Mouse (Mus musculus) midbrain, embryonic 10.5 days (tissue): ENCODE measurements around the gene Afdn. TPM values are rescaled to one million over a fixed set of nuclear protein-coding genes. Genes with fewer than 3 reads are reported as not detected.
"Not testable (repeated sequence)": the region's sequence is repeated elsewhere in the genome, so short reads cannot be mapped to it uniquely, and the experiment has no call there.

Experiments
- DNase-seq: peaks from one replicate; pipeline ENCODE4 v3.0.0-alpha.2; 2017; ENCODE audit warnings: low spot score
- H3K27ac ChIP-seq: fragments of 300-500 bp; sonication (generic); replicated peaks from 2 replicates; pipeline ENCODE4 v1.5.1; 2016; ENCODE audit warnings: mild to moderate bottlenecking
- H3K27me3 ChIP-seq: fragments of 300-500 bp; sonication (generic); 2 replicates; pipeline ENCODE4 v1.6.1; 2016; ENCODE audit warnings: low read depth, mild to moderate bottlenecking; ENCODE audit not compliant: poor library complexity, severe bottlenecking
- H3K36me3 ChIP-seq: fragments of 300-500 bp; sonication (generic); 2 replicates; pipeline ENCODE4 v1.6.1; 2016; ENCODE audit warnings: mild to moderate bottlenecking, moderate library complexity
- H3K4me1 ChIP-seq: fragments of 300-500 bp; sonication (generic); 2 replicates; pipeline ENCODE4 v1.6.1; 2016
- H3K4me3 ChIP-seq: fragments of 300-500 bp; sonication (generic); 2 replicates; pipeline ENCODE4 v1.5.1; 2016; ENCODE audit warnings: mild to moderate bottlenecking, moderate library complexity
- H3K9me3 ChIP-seq: fragments of 300-500 bp; sonication (generic); replicated peaks from 2 replicates; pipeline ENCODE4 v1.6.1; 2016; ENCODE audit warnings: mild to moderate bottlenecking
- WGBS: fragments of 180-500 bp; shearing (Covaris S2); methylation state at CpG from one replicate; pipeline ENCODE4 v1.1.7; 2016; 5-methylcytosine and 5-hydroxymethylcytosine counted together
- polyA plus RNA-seq: library from polyadenylated mRNA; unstranded; fragments of >200 nt; fragmentation: Nextera tagmentation; extraction: Ambion mirVana; gene quantifications from 2 replicates; pipeline ENCODE4 v1.2.1, GENCODE M21; 2016

Gene Afdn
- polyA plus RNA-seq, 1 experiment from 2014 or later, result 72.1 TPM

DNA sequence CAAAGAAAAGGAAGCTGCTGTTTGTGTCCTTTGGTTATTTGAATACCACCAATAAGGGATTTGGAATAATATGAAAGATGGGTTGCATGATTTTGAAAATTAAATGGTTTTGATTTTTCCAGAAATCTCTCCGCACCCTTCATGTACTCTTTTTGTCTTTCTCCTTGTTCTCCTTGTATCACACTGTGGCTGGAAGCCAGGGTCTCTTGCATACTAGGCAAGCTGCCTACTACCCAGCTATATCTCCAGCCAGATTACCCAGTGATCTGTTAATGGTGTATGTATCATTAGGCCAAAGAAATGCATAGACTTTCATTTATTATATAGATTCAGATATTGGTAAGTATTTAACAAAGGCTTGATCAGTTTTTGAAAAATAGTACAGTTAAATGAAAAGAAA is 45.7 kb downstream of the Afdn start:
- no peaks in the 10 kb centered on the region for H3K9me3 ChIP-seq
- peaks cover 64% of the 10 kb centered on the region for H3K36me3 ChIP-seq
- no peak overlapping the region for H3K4me3 ChIP-seq
- no peaks in the 10 kb centered on the region for H3K27me3 ChIP-seq
- H3K4me1 ChIP-seq, result no peaks in the 10 kb centered on the region
- no peak overlapping the region for H3K27ac ChIP-seq
- WGBS, result 100% methylated on average over 1 of the region's 1 CpGs
- no peak for DNase-seq

DNA sequence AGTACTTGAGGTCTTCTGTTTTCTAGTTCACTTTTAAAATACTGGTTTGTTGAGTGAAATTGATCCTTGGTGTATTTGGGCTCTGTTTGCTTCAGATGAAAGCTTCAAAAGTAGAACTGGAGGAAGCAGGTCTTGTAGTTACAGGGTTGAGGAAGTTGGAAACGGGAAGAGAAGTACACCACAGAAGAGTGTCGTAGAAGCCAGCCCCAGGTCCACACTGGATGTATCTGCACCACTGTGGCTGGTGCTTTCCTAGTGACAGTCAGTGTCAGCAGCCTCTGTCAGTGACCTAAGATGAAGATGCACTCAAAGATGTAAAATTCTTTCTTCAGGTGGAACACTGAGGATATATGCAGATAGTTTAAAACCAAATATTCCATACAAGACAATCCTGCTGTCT is 57.5 kb downstream of the Afdn start:
- Histone ChIP-seq H3K36me3 (peaks cover 56% of the 10 kb centered on the region), H3K27me3 (no peaks in the 10 kb centered on the region), H3K4me1 (no peaks in the 10 kb centered on the region), H3K9me3 (no peaks in the 10 kb centered on the region), H3K27ac (no peak overlapping the region), H3K4me3 (no peak overlapping the region)
- WGBS, result 89% methylated on average over 2 of the region's 2 CpGs
- DNase-seq, result no peak

DNA sequence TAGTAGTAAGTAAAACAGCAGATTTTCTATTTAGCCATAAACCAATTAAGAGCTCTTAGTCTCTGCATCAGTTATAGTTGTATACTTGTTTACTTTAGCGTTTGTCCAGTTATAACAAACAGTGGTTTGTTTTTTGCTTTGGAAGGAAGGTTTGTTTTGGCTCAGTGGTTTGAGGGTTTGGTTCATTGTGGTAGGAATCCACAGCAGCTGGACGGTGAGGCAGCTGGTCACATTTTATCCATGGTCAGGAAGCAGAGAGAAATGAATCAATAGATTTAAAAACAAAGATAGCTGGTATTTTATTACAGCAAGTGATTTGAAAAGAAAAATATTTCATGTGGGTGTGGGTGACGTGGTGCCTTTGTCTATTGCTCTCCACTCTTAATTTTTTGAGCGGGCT is 59.0 kb downstream of the Afdn start:
- H3K4me3 ChIP-seq, result no peak overlapping the region
- WGBS, result 94% methylated on average over 4 of the region's 4 CpGs
- DNase-seq, result no peak

DNA sequence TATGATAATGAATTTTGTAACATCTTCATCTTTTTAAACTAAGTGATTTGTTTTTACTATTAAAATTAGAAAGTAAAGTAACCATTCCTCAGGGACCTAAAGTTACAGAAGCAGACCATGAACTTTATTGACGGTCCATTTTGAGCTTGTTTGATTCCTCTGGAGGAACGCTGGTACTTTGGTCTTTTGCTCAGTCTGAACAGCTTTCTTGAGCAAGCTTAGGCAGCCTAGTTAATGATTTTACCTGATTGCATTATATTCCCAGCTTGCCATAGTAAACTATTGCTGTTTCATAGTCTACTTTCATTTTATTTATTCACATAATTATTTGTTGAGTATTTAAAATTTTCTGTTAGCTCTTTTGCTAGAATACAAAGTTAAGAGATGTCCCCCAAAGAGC is 60.3 kb downstream of the Afdn start:
- Histone ChIP-seq H3K9me3 (no peaks in the 10 kb centered on the region), H3K27ac (no peak overlapping the region), H3K27me3 (no peaks in the 10 kb centered on the region), H3K4me1 (no peaks in the 10 kb centered on the region), H3K36me3 (peaks cover 55% of the 10 kb centered on the region), H3K4me3 (no peak overlapping the region)
- 95% methylated on average over 2 of the region's 2 CpGs for WGBS
- no peak for DNase-seq

More for the DNA sequence above, 59.0 kb downstream of the Afdn start:
- Histone ChIP-seq H3K4me1 (no peaks in the 10 kb centered on the region), H3K9me3 (no peaks in the 10 kb centered on the region), H3K27ac (no peak overlapping the region), H3K36me3 (peaks cover 51% of the 10 kb centered on the region), H3K27me3 (no peaks in the 10 kb centered on the region)

DNA sequence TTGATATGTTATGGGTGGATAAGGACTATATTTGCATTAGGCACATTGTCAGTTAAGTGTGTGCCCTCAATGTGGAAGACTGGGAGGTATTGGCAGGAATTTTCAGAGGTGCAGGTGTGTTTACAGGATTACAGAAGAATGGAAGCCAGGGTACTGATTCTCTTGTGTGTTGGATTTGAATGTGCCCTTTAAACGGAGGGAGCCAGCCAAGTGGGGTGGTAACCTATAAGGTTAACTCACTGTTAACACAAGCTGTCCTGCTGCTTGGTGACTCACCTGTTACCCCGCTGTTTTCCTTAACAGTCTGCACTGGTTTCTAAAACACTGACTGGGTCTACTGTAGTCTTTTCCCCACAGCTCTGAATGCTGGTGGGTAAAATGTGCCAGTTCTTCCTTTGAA is 65.1 kb downstream of the Afdn start:
- Histone ChIP-seq H3K27me3 (no peaks in the 10 kb centered on the region), H3K27ac (no peak overlapping the region), H3K36me3 (peaks cover 52% of the 10 kb centered on the region), H3K4me3 (no peak overlapping the region), H3K4me1 (no peaks in the 10 kb centered on the region), H3K9me3 (no peaks in the 10 kb centered on the region)
- no peak for DNase-seq
- 91% methylated on average over 2 of the region's 2 CpGs for WGBS

DNA sequence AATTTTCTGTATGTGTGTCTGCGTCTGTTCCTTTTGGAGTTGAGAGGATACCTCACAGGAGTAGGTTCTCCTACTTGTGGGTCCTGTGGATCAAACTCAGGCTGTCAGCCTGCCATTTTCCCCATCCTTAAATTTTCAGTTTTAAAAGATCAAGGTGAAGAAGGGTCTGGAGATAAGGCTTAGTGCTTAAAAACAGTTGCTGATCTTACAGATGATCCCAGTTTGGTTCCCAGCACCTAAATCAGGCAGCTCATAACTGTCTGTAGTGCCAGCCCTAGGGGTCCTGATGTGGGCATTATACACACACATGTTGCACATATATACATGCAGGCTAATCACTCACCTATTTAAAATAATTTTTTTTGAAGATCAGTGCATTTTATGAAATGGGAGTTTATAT is 69.9 kb downstream of the Afdn start:
- no peak overlapping the region for H3K27ac ChIP-seq
- H3K27me3 ChIP-seq, result no peaks in the 10 kb centered on the region
- H3K4me1 ChIP-seq, result no peaks in the 10 kb centered on the region
- H3K36me3 ChIP-seq, result peaks cover 66% of the 10 kb centered on the region
- no peaks in the 10 kb centered on the region for H3K9me3 ChIP-seq
- WGBS, result 93% methylated on average over 1 of the region's 1 CpGs
- H3K4me3 ChIP-seq, result no peak overlapping the region
- no peak for DNase-seq

DNA sequence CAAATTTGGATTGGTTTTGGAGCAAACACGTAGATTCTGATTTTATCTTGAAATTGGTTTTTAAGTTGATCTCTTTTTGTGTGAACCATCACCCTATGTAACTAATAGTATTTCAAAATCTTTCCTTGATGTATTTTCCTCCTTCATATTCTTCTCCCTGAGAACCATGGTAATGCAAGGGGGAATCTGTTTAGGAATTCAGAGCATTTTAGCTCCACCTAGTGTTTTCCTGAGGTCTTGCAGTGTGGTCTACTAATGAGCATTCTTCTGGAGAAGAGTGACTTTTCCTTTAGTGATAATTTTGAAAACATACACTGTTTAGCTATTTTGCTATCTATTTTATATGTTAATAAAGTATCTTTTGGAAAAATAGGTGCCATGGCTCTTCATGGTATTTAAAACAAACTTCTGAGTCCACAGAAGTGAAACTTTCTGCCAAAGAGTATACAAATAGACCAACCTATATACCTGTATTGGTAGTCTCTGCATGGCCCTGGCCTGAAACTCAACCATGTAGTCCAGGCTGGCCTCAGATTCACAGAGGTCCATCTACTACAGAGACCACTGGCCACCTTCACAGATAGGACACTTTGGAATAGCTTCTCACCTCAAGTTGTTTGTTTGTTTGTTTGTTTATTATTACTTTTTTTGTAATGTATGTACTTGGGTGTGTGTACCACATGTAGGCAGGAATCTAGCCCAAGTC is 70.5 kb downstream of the Afdn start:
- no peak overlapping the region for H3K4me3 ChIP-seq
- H3K27ac ChIP-seq, result no peak overlapping the region
- WGBS, result 89% methylated on average over 1 of the region's 1 CpGs
- H3K36me3 ChIP-seq, result peaks cover 66% of the 10 kb centered on the region
- H3K4me1 ChIP-seq, result no peaks in the 10 kb centered on the region
- no peaks in the 10 kb centered on the region for H3K9me3 ChIP-seq
- no peak for DNase-seq
- H3K27me3 ChIP-seq, result no peaks in the 10 kb centered on the region

DNA sequence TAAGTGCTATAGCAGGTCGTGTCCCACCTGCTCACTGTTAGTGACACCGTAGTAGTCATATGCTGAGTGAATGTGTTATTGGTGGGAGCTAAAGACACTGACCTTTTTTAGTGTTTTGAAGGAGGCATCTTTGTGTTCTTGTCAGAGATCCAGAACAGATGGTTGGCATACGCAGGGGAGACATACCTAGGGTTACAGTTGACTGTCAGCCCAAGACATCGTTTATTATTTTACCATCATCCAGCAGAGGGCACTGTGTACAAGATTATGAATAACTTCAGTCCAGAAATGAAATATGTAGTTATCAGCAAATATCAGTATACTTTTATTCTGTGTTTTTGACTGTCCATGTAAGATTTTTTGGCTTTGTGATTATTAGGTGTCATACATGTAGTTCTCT is 75.5 kb downstream of the Afdn start:
- Histone ChIP-seq H3K4me3 (no peak overlapping the region), H3K4me1 (no peaks in the 10 kb centered on the region), H3K27ac (no peak overlapping the region), H3K9me3 (no peaks in the 10 kb centered on the region), H3K36me3 (peaks cover 50% of the 10 kb centered on the region), H3K27me3 (no peaks in the 10 kb centered on the region)
- 91% methylated on average over 4 of the region's 4 CpGs for WGBS
- DNase-seq, result no peak

DNA sequence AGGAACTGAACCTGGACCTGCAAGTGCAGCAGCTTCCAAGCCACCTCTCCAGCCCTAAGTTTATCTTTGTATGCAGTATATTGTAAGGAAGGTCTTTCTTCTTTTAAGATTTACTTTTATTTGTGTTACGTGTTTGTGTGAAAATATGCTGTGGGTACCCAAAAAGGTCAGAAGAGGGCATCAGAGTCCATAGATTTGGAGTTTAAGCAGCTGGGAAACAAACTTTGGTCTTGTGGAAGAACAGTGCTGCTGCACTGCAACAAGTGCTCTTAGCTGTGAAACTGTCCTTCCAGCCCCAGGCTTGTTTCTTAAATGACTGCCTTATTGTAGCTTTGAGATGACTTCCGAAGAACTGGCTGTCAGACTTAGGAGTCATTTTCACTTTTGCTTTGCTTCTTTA is 89.8 kb downstream of the Afdn start:
- DNase-seq, result no peak
- Histone ChIP-seq H3K4me3 (no peak overlapping the region), H3K27me3 (no peaks in the 10 kb centered on the region), H3K9me3 (no peaks in the 10 kb centered on the region), H3K36me3 (peaks cover 86% of the 10 kb centered on the region), H3K4me1 (no peaks in the 10 kb centered on the region), H3K27ac (no peak overlapping the region)
- WGBS, result 86% methylated on average over 2 of the region's 2 CpGs

DNA sequence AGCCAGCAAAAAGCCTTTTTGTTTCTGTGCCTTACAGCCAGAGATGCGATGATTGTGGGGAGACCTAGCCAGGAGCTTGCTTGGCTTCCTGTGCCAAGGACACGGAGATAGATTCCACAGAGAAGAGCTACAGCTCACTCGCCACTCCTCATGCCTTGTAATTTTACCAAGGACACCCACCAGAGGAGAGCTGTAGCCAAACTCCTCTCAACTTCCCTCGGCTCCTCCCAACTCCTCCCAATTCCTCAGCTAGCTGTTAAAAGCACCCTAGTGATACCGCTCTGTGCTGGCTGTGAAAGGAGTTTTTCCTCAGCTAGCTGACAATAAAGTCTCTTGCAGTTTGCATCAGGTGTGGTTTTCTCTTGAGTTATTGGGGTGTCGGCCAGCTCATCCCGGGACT is 93.5 kb downstream of the Afdn start:
- not testable (repeated sequence) for H3K9me3 ChIP-seq, H3K27ac ChIP-seq, DNase-seq, H3K4me3 ChIP-seq, H3K27me3 ChIP-seq, H3K4me1 ChIP-seq
- 92% methylated on average over 7 of the region's 7 CpGs for WGBS
- peaks cover 89% of the 10 kb centered on the region for H3K36me3 ChIP-seq

DNA sequence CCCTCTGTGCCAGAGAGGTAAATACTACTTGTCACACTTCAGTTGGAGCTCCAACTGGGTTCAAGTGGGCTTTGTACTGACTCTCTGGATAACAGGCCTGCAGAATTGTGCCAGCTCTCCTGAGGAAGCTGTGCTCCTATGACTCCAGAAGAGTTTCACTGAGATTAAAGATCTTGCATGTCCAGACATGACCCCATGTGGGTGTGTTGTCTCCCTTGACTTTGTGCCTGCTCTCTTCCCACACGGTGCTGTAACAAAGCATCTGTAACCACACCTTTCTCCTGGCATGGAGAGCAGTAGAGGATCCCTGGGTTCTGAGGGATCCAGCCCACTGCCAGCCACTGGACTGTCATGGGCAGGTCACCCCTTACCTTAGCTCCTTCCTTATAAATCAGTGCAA is 95.1 kb downstream of the Afdn start:
- no peak for DNase-seq
- no peaks in the 10 kb centered on the region for H3K27me3 ChIP-seq
- 79% methylated on average over 1 of the region's 1 CpGs for WGBS
- peaks cover 87% of the 10 kb centered on the region for H3K36me3 ChIP-seq
- no peak overlapping the region for H3K4me3 ChIP-seq
- no peaks in the 10 kb centered on the region for H3K9me3 ChIP-seq
- H3K4me1 ChIP-seq, result no peaks in the 10 kb centered on the region
- no peak overlapping the region for H3K27ac ChIP-seq

DNA sequence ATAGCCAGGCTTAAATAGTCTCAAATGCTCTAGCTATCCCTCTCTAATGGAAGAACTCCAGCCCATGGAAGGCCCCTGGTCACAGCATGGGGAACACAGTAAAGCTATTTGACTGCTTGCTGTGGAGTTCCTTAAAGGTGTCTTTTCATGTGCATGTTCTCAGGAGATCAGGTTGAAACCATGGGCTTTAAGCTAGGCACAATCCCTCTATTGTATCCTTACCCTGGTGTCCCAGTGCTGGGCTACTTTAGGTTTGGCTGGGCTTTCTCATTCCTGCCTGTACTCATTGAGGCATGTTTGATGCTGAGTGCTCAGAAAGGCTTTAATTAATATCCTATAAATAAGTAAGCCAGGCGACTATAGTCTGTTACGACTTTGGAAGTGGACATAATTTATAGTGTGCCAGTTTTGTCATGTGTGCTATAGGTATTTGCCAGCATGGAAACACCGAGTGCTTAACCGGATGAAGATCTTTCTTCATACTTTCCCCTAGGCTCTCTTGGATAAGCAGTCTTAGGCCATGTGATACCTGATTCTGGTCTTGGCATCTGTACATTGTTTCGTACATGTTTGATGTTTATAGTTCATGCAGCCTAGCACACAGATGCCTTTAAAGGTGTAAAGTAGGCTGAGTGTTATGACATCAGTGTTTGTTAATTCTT is 96.2 kb downstream of the Afdn start:
- no peaks in the 10 kb centered on the region for H3K4me1 ChIP-seq
- no peaks in the 10 kb centered on the region for H3K9me3 ChIP-seq
- 95% methylated on average over 5 of the region's 5 CpGs for WGBS
- no peak for DNase-seq
- H3K4me3 ChIP-seq, result no peak overlapping the region
- peaks cover 86% of the 10 kb centered on the region for H3K36me3 ChIP-seq
- no peak overlapping the region for H3K27ac ChIP-seq
- H3K27me3 ChIP-seq, result no peaks in the 10 kb centered on the region

DNA sequence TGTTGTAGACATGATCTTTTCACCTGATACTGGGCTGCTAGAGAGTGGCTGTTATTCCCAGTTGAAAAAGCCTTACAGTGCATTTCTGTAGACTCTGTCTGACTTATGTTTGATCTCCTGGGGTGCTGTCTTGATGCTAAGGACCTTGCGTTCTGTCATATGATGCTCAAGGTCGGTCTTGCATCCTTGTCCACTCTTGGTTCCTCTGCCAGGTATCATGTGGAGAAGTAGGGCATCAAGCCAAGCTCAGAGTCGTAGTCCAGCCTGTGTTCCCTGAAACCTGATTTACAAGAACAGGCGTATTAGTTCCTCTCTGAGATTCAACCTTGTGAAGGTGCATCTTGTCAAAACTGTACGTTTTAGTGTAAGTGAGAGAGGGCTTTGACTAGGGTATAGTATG is 105.0 kb downstream of the Afdn start:
- no peaks in the 10 kb centered on the region for H3K9me3 ChIP-seq
- H3K4me3 ChIP-seq, result no peak overlapping the region
- H3K4me1 ChIP-seq, result no peaks in the 10 kb centered on the region
- DNase-seq, result no peak
- H3K27ac ChIP-seq, result no peak overlapping the region
- WGBS, result 95% methylated on average over 5 of the region's 5 CpGs
- no peaks in the 10 kb centered on the region for H3K27me3 ChIP-seq
- H3K36me3 ChIP-seq, result peaks cover 78% of the 10 kb centered on the region
